In genomic region chr14:29405878-29406165, GRCm38 (mm10) we compare ENCODE assay signal across 10 mouse cellular contexts.
"Had no signal": no experiment of that assay in that cellular context is flagged by ENCODE, and none has a peak within 500 bp of the region (broad histone marks: within the 10 kb centered on the region; RNA-seq: fewer than 3 reads in every experiment).

No protein-coding gene starts in this region.

- H3K27me3 ChIP-seq: liver, embryonic 15.5 days; lung, embryonic 15.5 days; neural tube, embryonic 12.5 days; stomach, embryonic 15.5 days had no signal

- H3K4me3 ChIP-seq: left cerebral cortex, adult 2 months; limb, embryonic 10.5 days; liver, embryonic 15.5 days; lung, embryonic 15.5 days; neural tube, embryonic 12.5 days; stomach, embryonic 15.5 days had no signal

- H3K4me2 ChIP-seq: liver, embryonic 11.5 days; liver, embryonic 15.5 days; lung, embryonic 15.5 days; neural tube, embryonic 12.5 days; stomach, embryonic 15.5 days had no signal

- H3K27ac ChIP-seq: left cerebral cortex, adult 2 months; limb, embryonic 10.5 days; liver, embryonic 15.5 days; neural tube, embryonic 12.5 days; stomach, embryonic 15.5 days had no signal

- DNase-seq: kidney, adult 18-20 months; thymus, adult 2 months; thymus, postnatal 25 days had no signal

- H3K36me3 ChIP-seq: limb, embryonic 10.5 days; liver, embryonic 15.5 days; lung, embryonic 15.5 days; neural tube, embryonic 12.5 days; stomach, embryonic 15.5 days had no signal

- H3K9ac ChIP-seq: liver, embryonic 15.5 days; lung, embryonic 15.5 days; neural tube, embryonic 12.5 days; stomach, embryonic 15.5 days had no signal

- H3K9me3 ChIP-seq: limb, embryonic 10.5 days; liver, embryonic 15.5 days; lung, embryonic 15.5 days; neural tube, embryonic 12.5 days; stomach, embryonic 15.5 days had no signal

- H3K4me1 ChIP-seq: limb, embryonic 10.5 days; liver, embryonic 15.5 days; neural tube, embryonic 12.5 days had no signal
